10 mouse cellular contexts compared by ENCODE assay signal in genomic region chr7:10480588-10481233, GRCm38 (mm10). TPM values are rescaled to one million over a fixed set of nuclear protein-coding genes. Genes with fewer than 3 reads are reported as not detected.
DNase-seq lines count a peak whose midpoint lies in the region; ATAC-seq and TF ChIP-seq lines count a peak whose summit lies in the region.
"Had no signal": no experiment of that assay in that cellular context is flagged by ENCODE, and none has a peak within 500 bp of the region (broad histone marks: within the 10 kb centered on the region; RNA-seq: fewer than 3 reads in every experiment).

No protein-coding gene starts in this region.

- TF ChIP-seq CTCF in stomach, postnatal 0 days (IDR thresholded peaks at IDR 0.05; ENCODE audit: low read depth): no peak
- no peak for TF ChIP-seq CTCF in embryonic fibroblast, embryonic 13.5 days (IDR thresholded peaks at IDR 0.05; ENCODE audit: borderline replicate concordance, insufficient read depth, low read length)

- no peak overlapping the region for H3K4me3 ChIP-seq in stomach, embryonic 15.5 days (replicated peaks)
- H3K4me3 ChIP-seq in stomach, postnatal 0 days (ENCODE audit: low read depth, low read length): no peak overlapping the region
- peak overlapping the region; percentile 31 for H3K4me3 ChIP-seq in embryonic fibroblast, embryonic 13.5 days (ENCODE audit: insufficient read depth, low read length)
- H3K4me3 ChIP-seq in midbrain, embryonic 14.5 days (replicated peaks; ENCODE audit: low read depth, low read length): peak overlapping the region; percentile 17

- no peaks in the 10 kb centered on the region for H3K27me3 ChIP-seq in stomach, embryonic 15.5 days (replicated peaks)
- H3K27me3 ChIP-seq in stomach, postnatal 0 days (ENCODE audit: control insufficient read depth, insufficient read depth, low read length): no peaks in the 10 kb centered on the region
- no peaks in the 10 kb centered on the region for H3K27me3 ChIP-seq in midbrain, embryonic 14.5 days (ENCODE audit: control insufficient read depth, insufficient read depth, low read length)

- no peak for TF ChIP-seq EP300 in stomach, postnatal 0 days (optimal IDR thresholded peaks at IDR 0.05)

- H3K36me3 ChIP-seq in stomach, embryonic 15.5 days: no peaks in the 10 kb centered on the region
- no peaks in the 10 kb centered on the region for H3K36me3 ChIP-seq in stomach, postnatal 0 days (ENCODE audit: control insufficient read depth, insufficient read depth, low read length)
- H3K36me3 ChIP-seq in midbrain, embryonic 14.5 days (ENCODE audit: control insufficient read depth, insufficient read depth, low read length): no peaks in the 10 kb centered on the region

- no peak for DNase-seq in stomach, postnatal 0 days (ENCODE audit: low spot score)
- peak; percentile 1 to 79 for DNase-seq in layer of hippocampus, adult 18-20 months (ENCODE audit: low spot score in 2 of 2)
- DNase-seq in midbrain, embryonic 14.5 days: peak; percentile 73
- no peak for DNase-seq in urinary bladder, postnatal 25 days (ENCODE audit: low spot score)
- DNase-seq in spleen, postnatal 14 days (ENCODE audit: low spot score in 2 of 2): no peak

- H3K27ac ChIP-seq in stomach, embryonic 15.5 days: no peak overlapping the region
- H3K27ac ChIP-seq in stomach, postnatal 0 days (replicated peaks): no peak overlapping the region
- H3K27ac ChIP-seq in embryonic fibroblast, embryonic 13.5 days (ENCODE audit: insufficient read depth, low read length): no peak overlapping the region
- H3K27ac ChIP-seq in midbrain, embryonic 14.5 days (replicated peaks; ENCODE audit: low read depth, low read length): no peak overlapping the region

- peak; percentile 32; the same call in 1 of the 2 replicates for TF ChIP-seq POLR2A in embryonic fibroblast, embryonic 13.5 days (IDR thresholded peaks at IDR 0.05; ENCODE audit: low read depth, low read length)

- 66% methylated on average over 18 of the region's 18 CpGs for WGBS in stomach, embryonic 15.5 days
- 63% methylated on average over 18 of the region's 18 CpGs for WGBS in stomach, postnatal 0 days
- 66% methylated on average over 18 of the region's 18 CpGs for WGBS in midbrain, embryonic 14.5 days

- H3K9me3 ChIP-seq in stomach, embryonic 15.5 days: no peaks in the 10 kb centered on the region
- H3K9me3 ChIP-seq in stomach, postnatal 0 days (ENCODE audit: control insufficient read depth, low read length): no peaks in the 10 kb centered on the region
- no peaks in the 10 kb centered on the region for H3K9me3 ChIP-seq in midbrain, embryonic 14.5 days (ENCODE audit: control insufficient read depth, low read length)

- H3K9ac ChIP-seq in stomach, embryonic 15.5 days: no peak overlapping the region
- H3K9ac ChIP-seq in stomach, postnatal 0 days (ENCODE audit: low read length): no peak overlapping the region
- no peak overlapping the region for H3K9ac ChIP-seq in midbrain, embryonic 14.5 days (replicated peaks; ENCODE audit: low read length)

- no peak for ATAC-seq in stomach, embryonic 15.5 days (ENCODE audit: insufficient read depth, low FRiP score, low read depth)
- ATAC-seq in stomach, postnatal 0 days (ENCODE audit: low FRiP score, low TSS enrichment): no peak
- ATAC-seq in midbrain, embryonic 14.5 days (ENCODE audit: low FRiP score, low TSS enrichment): peak; percentile 43; the same call in 1 of the 2 replicates
- no peak for ATAC-seq in megakaryocyte, adult 5-6 weeks (ENCODE audit: poor library complexity, severe bottlenecking)

- 0 out of 2 replicates have a peak overlapping the region, but pooled peaks have one; percentile 10 for H3K4me2 ChIP-seq in stomach, embryonic 15.5 days
- no peak overlapping the region for H3K4me2 ChIP-seq in stomach, postnatal 0 days (replicated peaks; ENCODE audit: low read depth)
- peak overlapping the region; percentile 38 for H3K4me2 ChIP-seq in midbrain, embryonic 14.5 days (ENCODE audit: low read length)

- H3K4me1 ChIP-seq in stomach, embryonic 15.5 days: no peaks in the 10 kb centered on the region
- H3K4me1 ChIP-seq in stomach, postnatal 0 days (replicated peaks; ENCODE audit: control insufficient read depth, insufficient read depth): no peaks in the 10 kb centered on the region
- no peaks in the 10 kb centered on the region for H3K4me1 ChIP-seq in embryonic fibroblast, embryonic 13.5 days (ENCODE audit: control insufficient read depth, insufficient read depth, low read length)
- no peaks in the 10 kb centered on the region for H3K4me1 ChIP-seq in midbrain, embryonic 14.5 days (ENCODE audit: control insufficient read depth, insufficient read depth, low read length)

RNA-seq across cellular contexts. Expression of gene Zik1, which starts 14.5 kb away (rescaled TPM):
- 7.5 and 8.8 TPM in 2 replicates for polyA plus RNA-seq in stomach, embryonic 15.5 days (2015; fragmentation: Nextera tagmentation; extraction: Ambion mirVana)
- 2.0 and 2.1 TPM in 2 replicates for polyA plus RNA-seq in stomach, postnatal 0 days (2015; fragmentation: Nextera tagmentation; extraction: Ambion mirVana)
- polyA plus RNA-seq in embryonic fibroblast, embryonic 13.5 days (2011; ENCODE audit: insufficient read length, low read depth, missing spikeins): 6.5 and 7.6 TPM in 2 replicates
- total RNA-seq in layer of hippocampus, adult 18-20 months (2021): 10 to 100 TPM; 15.8 to 15.9 TPM
- 53.1 and 64.2 TPM in 2 replicates for polyA plus RNA-seq in midbrain, embryonic 14.5 days (2014; fragmentation: Nextera tagmentation; extraction: Ambion mirVana)
- 0.82 and 1.5 TPM in 2 replicates for total RNA-seq in megakaryocyte, adult 5-6 weeks (2015)
- 0.55 and 0.81 TPM in 2 replicates for total RNA-seq in megakaryocyte, adult 5-6 weeks (2017)

RNA-seq across cellular contexts. Expression of gene Vmn1r67, which starts 37.6 kb away (rescaled TPM):
- not detected in 2 replicates for polyA plus RNA-seq in stomach, embryonic 15.5 days (2015; fragmentation: Nextera tagmentation; extraction: Ambion mirVana)
- polyA plus RNA-seq in stomach, postnatal 0 days (2015; fragmentation: Nextera tagmentation; extraction: Ambion mirVana): not detected in 2 replicates
- not detected in 2 replicates for polyA plus RNA-seq in embryonic fibroblast, embryonic 13.5 days (2011; ENCODE audit: insufficient read length, low read depth, missing spikeins)
- total RNA-seq in layer of hippocampus, adult 18-20 months (2021): not detected
- not detected in 2 replicates for polyA plus RNA-seq in midbrain, embryonic 14.5 days (2014; fragmentation: Nextera tagmentation; extraction: Ambion mirVana)
- not detected in 2 replicates for total RNA-seq in megakaryocyte, adult 5-6 weeks (2015)
- not detected in 2 replicates for total RNA-seq in megakaryocyte, adult 5-6 weeks (2017)
- polyA plus RNA-seq: limb, embryonic 11.5 days; testis, adult 2 months had no signal

Comparison
In these comparisons a context has a peak if more than half of its experiments do, and no peak if none do; other contexts are left out.
1. H3K4me3 ChIP-seq: peak in embryonic fibroblast, embryonic 13.5 days (single experiment) and midbrain, embryonic 14.5 days (single experiment); none in stomach, embryonic 15.5 days (single experiment) and stomach, postnatal 0 days (single experiment).
2. DNase-seq: peak in layer of hippocampus, adult 18-20 months (2 of 2) and midbrain, embryonic 14.5 days (single experiment); none in stomach, postnatal 0 days (single experiment), urinary bladder, postnatal 25 days (single experiment) and spleen, postnatal 14 days (0 of 2).